Mouse (Mus musculus) hindbrain, embryonic 10.5 days (tissue): ENCODE data around the gene Clpb. TPM values are rescaled to one million over a fixed set of nuclear protein-coding genes. Genes with fewer than 3 reads are reported as not detected.

ENCODE experiments used
- DNase-seq: peaks from one replicate; pipeline ENCODE4 v3.0.0-alpha.2; 2017; ENCODE audit warnings: low spot score
- H3K27ac ChIP-seq: fragments of 300-500 bp; sonication (generic); 2 replicates; pipeline ENCODE4 v1.5.1; 2016; ENCODE audit warnings: mild to moderate bottlenecking, moderate library complexity
- H3K27me3 ChIP-seq: fragments of 300-500 bp; sonication (generic); 2 replicates; pipeline ENCODE4 v1.6.1; 2016; ENCODE audit warnings: mild to moderate bottlenecking; ENCODE audit not compliant: poor library complexity, insufficient read depth, severe bottlenecking
- H3K36me3 ChIP-seq: fragments of 300-500 bp; sonication (generic); 2 replicates; pipeline ENCODE4 v1.6.1; 2016; ENCODE audit warnings: mild to moderate bottlenecking, moderate library complexity
- H3K4me1 ChIP-seq: fragments of 300-500 bp; sonication (generic); replicated peaks from 2 replicates; pipeline ENCODE4 v1.6.1; 2016; ENCODE audit warnings: mild to moderate bottlenecking
- H3K4me3 ChIP-seq: fragments of 300-500 bp; sonication (generic); 2 replicates; pipeline ENCODE4 v1.5.1; 2016; ENCODE audit warnings: mild to moderate bottlenecking, moderate library complexity
- H3K9me3 ChIP-seq: fragments of 300-500 bp; sonication (generic); 2 replicates; pipeline ENCODE4 v1.6.1; 2016; ENCODE audit warnings: mild to moderate bottlenecking, moderate library complexity
- WGBS: fragments of 180-500 bp; shearing (Covaris S2); methylation state at CpG from one replicate; pipeline ENCODE4 v1.1.7; 2016; 5-methylcytosine and 5-hydroxymethylcytosine counted together
- polyA plus RNA-seq: library from polyadenylated mRNA; unstranded; fragments of >200 nt; fragmentation: Nextera tagmentation; extraction: Ambion mirVana; gene quantifications from 2 replicates; pipeline ENCODE4 v1.2.1, GENCODE M21; 2016

The Clpb gene
- polyA plus RNA-seq, 1 experiment from 2014 or later, result 45.0 TPM

DNA sequence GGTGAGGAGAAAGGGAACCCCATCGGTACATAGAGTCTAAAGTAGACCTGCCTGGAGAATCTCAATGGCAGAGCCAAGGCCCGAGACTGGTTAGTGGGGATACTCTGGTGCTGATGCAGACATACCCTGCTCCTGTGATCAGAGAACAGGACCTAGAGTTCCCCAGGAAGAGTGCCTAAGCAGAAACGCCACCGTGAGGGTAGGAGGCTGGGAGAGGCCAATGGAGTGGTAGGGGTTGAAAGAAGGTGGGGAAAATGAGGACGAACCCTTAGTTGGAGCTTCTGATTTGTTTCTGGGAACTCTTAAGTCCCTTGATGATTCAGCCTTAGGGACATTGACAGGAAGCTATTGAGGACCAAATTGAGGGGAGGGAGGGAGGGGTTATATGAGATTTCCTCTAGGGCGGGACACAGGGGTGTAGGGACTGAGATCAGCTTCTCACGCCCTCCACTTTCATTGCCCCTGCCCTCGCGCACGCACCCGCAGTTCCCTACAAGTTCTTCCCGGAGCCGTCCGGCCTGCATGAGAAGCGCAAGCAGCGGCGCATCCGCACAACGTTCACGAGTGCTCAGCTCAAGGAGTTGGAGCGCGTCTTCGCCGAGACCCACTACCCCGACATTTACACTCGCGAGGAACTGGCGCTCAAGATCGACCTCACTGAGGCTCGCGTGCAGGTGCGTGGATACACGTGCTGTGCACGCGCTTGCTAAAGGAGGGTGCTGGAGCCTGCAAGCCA is 157.0 kb downstream of the Clpb start:
- peaks cover 89% of the 10 kb centered on the region for H3K27me3 ChIP-seq
- 3% methylated on average over 35 of the region's 35 CpGs for WGBS
- peak; percentile 53 for DNase-seq
- peaks cover 50% of the 10 kb centered on the region for H3K4me1 ChIP-seq
- peak overlapping the region; percentile 57 for H3K4me3 ChIP-seq
- no peaks in the 10 kb centered on the region for H3K9me3 ChIP-seq
- H3K27ac ChIP-seq, result no peak overlapping the region
- H3K36me3 ChIP-seq, result peaks cover 26% of the 10 kb centered on the region

DNA sequence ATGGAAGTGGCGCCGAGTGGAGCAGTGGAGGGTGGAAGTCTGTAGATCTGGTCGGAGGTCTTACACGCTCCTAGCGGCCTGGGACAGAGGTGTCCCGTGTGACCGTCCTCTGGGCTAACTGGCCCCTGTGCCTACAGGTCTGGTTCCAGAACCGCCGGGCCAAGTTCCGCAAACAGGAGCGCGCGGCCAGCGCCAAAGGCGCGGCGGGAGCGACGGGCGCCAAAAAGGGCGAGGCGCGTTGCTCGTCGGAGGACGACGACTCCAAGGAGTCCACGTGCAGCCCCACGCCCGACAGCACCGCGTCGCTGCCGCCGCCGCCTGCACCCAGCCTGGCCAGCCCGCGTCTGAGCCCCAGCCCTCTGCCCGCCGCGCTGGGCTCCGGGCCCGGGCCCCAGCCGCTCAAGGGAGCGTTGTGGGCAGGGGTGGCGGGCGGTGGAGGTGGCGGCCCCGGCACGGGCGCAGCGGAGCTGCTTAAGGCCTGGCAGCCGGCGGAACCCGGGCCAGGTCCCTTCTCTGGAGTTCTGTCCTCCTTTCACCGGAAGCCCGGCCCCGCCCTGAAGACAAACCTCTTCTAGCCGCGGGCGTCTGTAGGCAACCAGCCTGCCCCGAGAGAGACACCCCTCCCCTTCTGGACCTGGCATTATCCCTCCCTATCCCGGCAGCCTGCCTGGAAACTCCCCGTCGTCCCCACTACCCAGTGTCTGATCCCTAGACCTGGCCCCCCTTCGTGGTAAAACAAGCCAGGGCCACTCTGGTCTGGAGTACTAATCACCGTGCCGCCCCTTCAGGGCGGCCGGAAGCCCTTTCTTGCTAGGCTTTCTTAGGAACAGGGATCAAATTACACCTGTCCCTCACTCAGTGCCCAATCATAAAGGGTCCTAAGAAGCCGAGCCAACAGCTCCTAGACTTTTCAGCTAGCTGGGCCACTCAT is 158.4 kb downstream of the Clpb start:
- Histone ChIP-seq H3K27ac (peak overlapping the region; percentile 86), H3K4me1 (peaks cover 50% of the 10 kb centered on the region)

DNA sequence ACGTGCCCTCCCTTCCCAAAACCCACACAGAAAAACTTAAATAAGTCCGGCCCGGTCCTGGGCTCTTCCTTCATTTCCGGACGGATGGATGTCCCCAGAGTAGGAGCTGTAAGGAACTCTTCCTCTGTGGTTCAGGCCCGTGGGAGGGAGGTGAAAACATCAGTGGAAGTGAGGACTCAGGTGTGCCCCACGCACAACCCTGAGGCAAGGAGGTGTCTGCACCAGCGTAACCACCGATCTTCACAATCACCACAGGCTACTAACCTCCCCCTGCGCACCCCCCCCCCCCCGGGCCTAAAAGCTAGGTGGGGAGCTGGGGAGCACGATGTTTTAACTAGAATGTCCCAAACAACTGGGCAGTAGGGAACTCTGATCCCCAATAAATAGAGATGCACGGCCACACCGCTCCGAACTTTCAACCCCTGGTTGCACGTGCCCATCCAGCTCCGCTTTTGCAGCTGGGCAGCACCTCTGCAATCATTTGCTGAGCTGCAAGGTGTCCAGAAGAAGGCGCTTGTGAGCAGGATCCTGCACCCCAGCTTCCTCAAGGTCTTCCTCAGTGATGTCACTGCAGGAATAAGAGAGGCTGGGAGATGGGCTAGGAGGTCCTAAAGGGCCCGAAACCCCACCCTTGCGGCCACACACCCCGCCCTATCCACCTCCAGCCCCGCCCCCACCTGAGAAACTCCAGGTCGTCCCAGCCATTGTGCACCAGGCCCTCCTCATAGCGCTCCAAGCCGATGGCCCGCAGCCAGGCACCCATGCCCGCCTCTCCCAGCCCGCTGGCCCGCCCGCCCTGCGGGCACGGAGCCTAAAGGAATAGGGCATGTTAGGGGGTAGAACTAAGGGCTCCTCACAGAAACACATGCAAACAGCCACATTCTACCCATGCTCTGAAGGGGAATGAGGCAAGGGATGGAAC is 159.7 kb downstream of the Clpb start:
- no peak overlapping the region for H3K4me3 ChIP-seq
- H3K36me3 ChIP-seq, result peaks cover 53% of the 10 kb centered on the region
- DNase-seq, result peak; percentile 56
- H3K4me1 ChIP-seq, result peaks cover 40% of the 10 kb centered on the region
- no peaks in the 10 kb centered on the region for H3K9me3 ChIP-seq
- peaks cover 64% of the 10 kb centered on the region for H3K27me3 ChIP-seq
- WGBS, result 28% methylated on average over 32 of the region's 32 CpGs
- no peak overlapping the region for H3K27ac ChIP-seq

More for the DNA sequence above, 158.4 kb downstream of the Clpb start:
- Histone ChIP-seq H3K9me3 (no peaks in the 10 kb centered on the region), H3K4me3 (peak overlapping the region; percentile 57), H3K27me3 (peaks cover 76% of the 10 kb centered on the region), H3K36me3 (peaks cover 40% of the 10 kb centered on the region)
- WGBS, result 1% methylated on average over 71 of the region's 71 CpGs
- peak; percentile 78 for DNase-seq

DNA sequence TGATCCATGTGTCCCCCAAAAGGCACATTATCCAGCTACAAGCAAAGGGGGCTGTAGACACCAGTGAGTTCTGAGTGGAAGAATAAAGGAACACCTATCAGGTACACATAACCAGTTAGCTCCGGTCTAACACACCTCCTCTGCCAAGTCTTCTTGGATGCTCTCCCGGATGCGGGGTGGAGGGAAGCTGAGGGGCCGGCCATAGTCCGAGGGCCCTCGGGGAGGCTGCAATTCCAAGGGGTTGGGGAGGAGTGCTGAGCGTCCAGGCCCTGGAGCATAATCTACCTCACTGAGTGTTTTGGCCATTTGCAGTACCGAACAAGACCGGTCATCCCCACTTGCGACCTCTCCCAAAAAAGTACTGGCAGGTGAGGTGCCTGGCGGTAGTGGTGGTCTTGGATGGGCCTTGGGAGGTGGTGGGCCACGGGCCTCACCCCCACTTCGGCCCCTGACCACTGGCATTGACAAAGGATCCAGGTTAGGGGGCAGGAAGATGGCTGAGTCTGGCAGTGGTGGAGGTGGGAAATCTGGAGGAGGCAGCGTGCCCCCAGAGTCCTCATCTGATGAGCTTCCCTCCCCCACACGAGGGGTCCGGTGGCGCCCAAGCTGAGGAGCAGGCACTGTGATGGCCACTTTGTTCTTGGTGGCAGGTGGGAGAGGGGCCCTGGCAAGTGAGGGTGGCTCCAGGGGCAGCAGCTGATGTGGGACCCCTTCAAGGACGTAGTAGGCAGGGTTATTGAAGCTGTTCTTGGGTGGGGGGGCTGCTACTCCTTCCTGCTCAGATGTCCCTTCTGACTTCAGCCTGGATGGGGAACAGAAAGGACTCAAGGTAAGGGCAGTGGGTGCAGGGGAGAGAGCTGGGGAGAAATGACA is 160.6 kb downstream of the Clpb start:
- Histone ChIP-seq H3K36me3 (peaks cover 62% of the 10 kb centered on the region), H3K4me3 (no peak overlapping the region)
- DNase-seq, result no peak

DNA sequence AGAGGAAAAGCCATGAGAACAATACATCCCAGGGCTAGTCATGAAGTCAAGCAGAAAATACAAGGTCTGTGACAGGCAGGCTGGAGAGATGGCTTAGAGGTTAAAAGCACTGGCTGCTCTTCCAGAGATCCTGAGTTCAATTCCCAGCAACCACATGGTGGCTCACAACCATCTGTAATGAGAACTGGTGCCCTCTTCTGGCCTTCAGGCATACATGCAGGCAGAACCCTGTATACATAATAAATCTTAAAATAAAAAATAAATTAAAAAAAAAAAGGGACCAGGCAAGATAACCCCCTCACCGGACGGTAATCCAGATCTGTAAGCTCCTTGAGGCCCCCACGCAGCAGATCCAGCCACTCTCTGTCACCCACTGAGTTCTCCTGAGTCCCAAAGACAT is 166.9 kb downstream of the Clpb start:
- Histone ChIP-seq H3K4me1 (peaks cover 21% of the 10 kb centered on the region), H3K36me3 (peaks cover 91% of the 10 kb centered on the region), H3K27ac (no peak overlapping the region), H3K27me3 (no peaks in the 10 kb centered on the region), H3K9me3 (no peaks in the 10 kb centered on the region), H3K4me3 (no peak overlapping the region)
- DNase-seq, result no peak
- 97% methylated on average over 3 of the region's 3 CpGs for WGBS

More for the DNA sequence above, 160.6 kb downstream of the Clpb start:
- peaks cover 35% of the 10 kb centered on the region for H3K4me1 ChIP-seq
- 86% methylated on average over 18 of the region's 18 CpGs for WGBS
- peaks cover 55% of the 10 kb centered on the region for H3K27me3 ChIP-seq
- no peaks in the 10 kb centered on the region for H3K9me3 ChIP-seq
- no peak overlapping the region for H3K27ac ChIP-seq

DNA sequence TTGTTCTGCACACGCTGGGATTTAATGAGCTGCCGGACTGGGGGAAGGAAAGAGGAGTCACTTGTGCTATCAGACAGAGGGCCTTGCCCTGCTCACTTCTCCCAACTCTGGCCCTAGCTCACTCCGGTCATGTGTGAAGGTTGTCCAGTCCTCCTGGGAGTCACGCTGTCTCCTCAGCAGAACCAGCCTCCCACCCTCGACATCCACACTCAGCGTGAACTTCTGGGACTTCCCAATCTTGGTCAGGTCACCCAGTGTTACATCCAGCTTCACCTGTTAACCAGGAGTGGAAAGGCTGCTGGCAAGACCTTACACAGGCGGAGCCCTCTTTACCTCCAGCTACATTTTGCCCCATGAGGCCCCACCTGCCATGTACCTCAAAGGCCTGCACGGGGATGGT is 168.0 kb downstream of the Clpb start:
- DNase-seq, result no peak
- peaks cover 80% of the 10 kb centered on the region for H3K36me3 ChIP-seq
- WGBS, result 94% methylated on average over 8 of the region's 8 CpGs
- no peaks in the 10 kb centered on the region for H3K27me3 ChIP-seq
- H3K4me3 ChIP-seq, result no peak overlapping the region
- H3K27ac ChIP-seq, result no peak overlapping the region
- H3K4me1 ChIP-seq, result peaks cover 32% of the 10 kb centered on the region
- no peaks in the 10 kb centered on the region for H3K9me3 ChIP-seq

DNA sequence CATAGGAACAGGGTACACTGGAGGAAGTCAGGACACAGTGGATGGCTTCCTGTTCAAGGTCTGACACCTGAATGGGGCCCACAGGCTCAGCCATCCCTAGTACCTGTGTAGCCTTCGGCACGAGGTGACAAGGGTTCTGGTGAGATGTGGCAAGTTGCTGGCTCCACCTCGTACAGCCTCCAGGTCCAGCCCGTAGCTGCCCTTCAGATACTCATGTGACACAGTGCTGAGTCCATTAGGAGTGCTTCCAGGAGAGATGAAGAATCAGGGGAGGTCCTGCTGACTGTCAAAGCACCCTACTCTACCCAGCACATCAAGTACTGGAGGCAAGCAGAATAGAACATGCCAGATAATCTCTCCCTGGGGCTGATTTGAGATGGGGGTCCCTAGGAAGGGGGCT is 168.9 kb downstream of the Clpb start:
- 93% methylated on average over 4 of the region's 4 CpGs for WGBS
- Histone ChIP-seq H3K9me3 (no peaks in the 10 kb centered on the region), H3K36me3 (peaks cover 71% of the 10 kb centered on the region), H3K4me1 (peaks cover 39% of the 10 kb centered on the region), H3K4me3 (no peak overlapping the region), H3K27me3 (no peaks in the 10 kb centered on the region), H3K27ac (no peak overlapping the region)
- no peak for DNase-seq

DNA sequence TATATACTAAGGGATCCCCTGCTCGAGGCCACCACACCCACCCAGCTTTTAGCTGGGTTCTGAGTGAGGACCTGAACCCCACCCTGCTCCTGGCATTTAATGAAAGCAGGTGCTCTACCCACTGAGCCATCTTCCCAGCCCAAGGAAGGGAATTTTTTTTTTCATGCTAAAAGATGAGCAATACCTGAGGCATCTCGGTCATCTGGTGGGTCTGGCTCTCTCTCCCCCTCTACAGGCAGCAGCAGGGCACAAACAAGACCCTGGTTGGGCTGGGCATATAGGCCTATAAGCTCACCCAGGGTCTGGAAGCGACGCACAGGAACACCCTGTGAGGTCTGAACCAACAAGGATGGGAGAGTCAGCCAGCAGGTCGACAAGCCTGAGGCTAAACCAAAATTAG is 169.9 kb downstream of the Clpb start:
- Histone ChIP-seq H3K9me3 (no peaks in the 10 kb centered on the region), H3K27me3 (no peaks in the 10 kb centered on the region), H3K4me1 (peaks cover 46% of the 10 kb centered on the region), H3K4me3 (no peak overlapping the region), H3K36me3 (peaks cover 61% of the 10 kb centered on the region), H3K27ac (peak overlapping the region; percentile 99; the same call in 1 of the 2 replicates)
- 74% methylated on average over 5 of the region's 5 CpGs for WGBS
- DNase-seq, result no peak

DNA sequence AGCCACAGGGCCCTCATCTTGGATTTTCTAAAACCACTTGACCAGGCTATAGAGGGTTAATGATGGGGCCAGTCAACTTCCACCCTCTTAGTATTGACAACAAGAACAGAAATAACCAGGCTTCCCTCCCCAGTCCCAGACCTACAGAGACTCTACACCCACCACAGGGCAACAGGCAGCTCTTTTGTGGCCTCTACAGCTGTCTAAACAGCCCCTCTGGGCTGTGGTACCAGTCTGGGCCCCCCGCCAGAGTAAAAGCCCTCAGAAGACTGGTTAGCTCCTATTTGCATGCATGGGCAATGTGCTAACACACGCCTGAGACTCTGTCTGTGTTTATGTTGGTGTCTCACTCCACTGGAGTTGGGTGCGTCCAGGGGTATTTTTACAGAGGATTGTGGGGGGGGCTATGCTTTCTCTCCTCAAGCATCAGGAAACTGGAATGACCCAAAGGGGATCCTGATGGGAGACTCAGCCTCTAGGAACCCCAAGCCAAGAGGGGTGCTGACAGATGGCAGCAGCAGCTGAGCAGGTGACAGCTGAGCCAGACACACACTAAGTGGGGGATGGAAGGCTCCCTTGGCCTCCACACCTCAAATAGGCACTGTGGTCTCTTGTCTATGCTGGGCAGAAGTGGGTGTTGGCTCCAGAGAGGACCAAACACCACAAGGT is 170.6 kb downstream of the Clpb start:
- no peak for DNase-seq
- WGBS, result 59% methylated on average over 3 of the region's 3 CpGs
- H3K27me3 ChIP-seq, result no peaks in the 10 kb centered on the region
- H3K9me3 ChIP-seq, result no peaks in the 10 kb centered on the region
- peaks cover 54% of the 10 kb centered on the region for H3K36me3 ChIP-seq
- H3K4me1 ChIP-seq, result peaks cover 53% of the 10 kb centered on the region
- H3K4me3 ChIP-seq, result peak overlapping the region; percentile 97
- H3K27ac ChIP-seq, result peak overlapping the region; percentile 99

DNA sequence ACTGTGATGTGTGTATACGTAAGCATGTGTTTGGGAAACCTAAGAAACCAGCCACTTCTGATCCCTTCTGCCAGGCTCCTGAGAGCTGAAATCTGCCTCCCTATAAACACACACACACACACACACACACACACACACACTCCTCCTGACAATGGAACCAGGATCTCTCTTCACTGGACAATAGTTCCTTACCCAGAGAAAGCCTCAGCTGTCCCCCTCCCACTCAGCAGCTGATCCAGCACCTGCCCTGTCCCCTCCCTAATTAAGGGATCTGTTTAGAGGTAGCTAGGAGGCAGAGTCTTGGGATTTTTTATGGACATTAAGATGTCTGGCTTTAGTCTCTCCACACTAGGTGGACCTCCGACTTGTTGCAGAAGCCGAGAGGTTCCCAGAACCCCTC is 171.5 kb downstream of the Clpb start:
- 61% methylated on average over 3 of the region's 3 CpGs for WGBS

DNA sequence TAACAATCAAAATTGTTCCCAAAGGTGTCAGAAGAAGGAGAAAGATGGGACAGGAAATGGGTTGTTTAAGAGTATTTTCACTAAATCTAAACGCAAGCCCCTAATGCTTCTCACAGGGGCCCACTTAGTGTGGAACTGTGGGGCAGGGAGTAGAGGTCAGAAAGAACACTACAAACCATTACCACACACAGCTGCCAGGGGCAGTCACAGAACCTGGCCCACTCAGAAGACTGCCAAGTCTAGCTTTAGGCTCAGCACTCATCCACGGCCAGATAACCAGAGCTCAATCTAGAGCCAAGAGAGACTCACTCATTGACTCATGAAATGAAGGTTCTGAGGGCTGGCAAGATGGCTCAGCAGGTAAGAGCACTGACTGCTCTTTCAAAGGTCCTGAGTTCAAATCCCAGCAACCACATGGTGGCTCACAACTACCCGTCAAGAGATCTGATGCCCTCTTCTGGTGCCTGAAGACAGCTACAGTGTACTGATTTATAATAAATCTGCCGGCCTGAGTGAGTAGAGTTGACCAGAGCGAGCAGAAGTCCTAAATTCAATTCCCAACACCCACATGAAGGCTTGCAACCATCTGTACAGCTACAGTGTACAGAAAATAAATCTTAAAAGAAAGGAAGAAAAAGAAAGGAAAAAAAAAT is 172.2 kb downstream of the Clpb start:
- Histone ChIP-seq H3K4me1 (peaks cover 54% of the 10 kb centered on the region), H3K27me3 (no peaks in the 10 kb centered on the region), H3K9me3 (no peaks in the 10 kb centered on the region), H3K4me3 (peak overlapping the region; percentile 97), H3K36me3 (peaks cover 39% of the 10 kb centered on the region), H3K27ac (peak overlapping the region; percentile 99)
- no peak for DNase-seq
- WGBS, result 51% methylated on average over 5 of the region's 5 CpGs

More for the DNA sequence above, 171.5 kb downstream of the Clpb start:
- Histone ChIP-seq H3K27me3 (no peaks in the 10 kb centered on the region), H3K9me3 (no peaks in the 10 kb centered on the region), H3K27ac (peak overlapping the region; percentile 99), H3K4me1 (peaks cover 54% of the 10 kb centered on the region), H3K4me3 (peak overlapping the region; percentile 97), H3K36me3 (peaks cover 46% of the 10 kb centered on the region)
- DNase-seq, result no peak
